Mouse (Mus musculus): ENCODE data around the gene Sf1.

The Sf1 gene

DNA sequence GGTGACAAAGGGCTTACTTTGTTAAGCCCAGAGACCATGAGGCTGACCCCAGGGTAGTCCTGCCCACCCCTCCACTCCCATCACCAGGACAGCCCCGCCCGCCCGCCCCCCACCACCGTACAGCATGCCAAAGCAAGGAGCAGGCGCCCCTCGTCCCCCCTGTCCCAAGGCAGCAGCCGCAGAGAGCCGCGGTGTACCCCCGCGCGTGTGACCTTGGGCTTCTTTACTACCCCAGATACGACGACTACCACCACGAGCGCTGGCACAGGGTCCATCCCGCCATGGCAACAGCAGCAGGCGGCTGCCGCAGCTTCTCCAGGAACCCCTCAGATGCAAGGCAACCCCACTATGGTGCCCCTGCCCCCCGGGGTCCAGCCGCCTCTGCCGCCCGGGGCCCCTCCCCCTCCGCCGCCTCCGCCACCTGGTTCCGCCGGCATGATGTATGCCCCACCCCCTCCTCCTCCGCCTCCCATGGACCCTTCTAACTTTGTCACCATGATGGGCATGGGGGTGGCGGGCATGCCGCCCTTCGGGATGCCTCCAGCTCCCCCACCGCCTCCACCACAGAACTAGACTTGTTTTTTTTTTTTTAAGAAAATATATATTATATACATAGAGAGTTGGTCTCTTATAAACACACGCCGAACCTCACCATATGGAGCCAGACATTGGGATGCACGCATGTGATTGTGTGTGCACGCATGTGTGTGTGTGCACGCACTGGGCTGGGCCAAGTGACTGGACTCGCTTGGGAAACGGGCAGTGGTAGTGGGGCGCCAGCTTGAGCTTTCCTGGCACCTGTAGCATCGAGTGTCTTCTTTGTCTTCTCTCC is 12.1 kb downstream of the Sf1 start:
- DNase-seq (ENCODE audit: low read depth, low spot score): no peak

- DNase-seq (ENCODE audit: low read depth, low spot score): peak; percentile 55
Observed at GRCm38 (mm10) chr19:6376255-6376564, 12.7 kb downstream of the Sf1 start.

DNA sequence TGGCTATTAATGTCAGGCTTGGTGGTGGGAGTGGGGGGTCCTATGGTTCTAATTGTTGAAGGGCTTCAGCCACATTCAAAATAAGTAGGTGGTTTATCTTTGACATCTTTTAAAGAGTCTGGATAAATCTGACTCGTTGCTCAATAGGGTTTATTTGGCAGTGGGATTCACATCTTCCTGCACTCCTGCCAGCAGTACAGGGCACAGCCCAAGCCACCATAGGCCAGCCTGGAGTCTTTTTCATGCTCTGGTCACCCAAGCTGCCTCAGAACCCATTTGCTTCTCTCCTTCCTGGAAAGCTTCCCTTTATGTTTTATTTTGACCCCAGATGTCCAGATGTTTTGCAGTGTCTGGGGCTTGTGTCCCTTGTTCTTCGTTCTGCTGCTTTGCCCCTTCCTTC is 13.2 kb downstream of the Sf1 start:
- DNase-seq (ENCODE audit: low read depth, low spot score): no peak

GRCm38 (mm10) chr19:6377327-6378040 is 14.0 kb downstream of the Sf1 start:
- no peak for DNase-seq (ENCODE audit: low read depth, low spot score)

DNA sequence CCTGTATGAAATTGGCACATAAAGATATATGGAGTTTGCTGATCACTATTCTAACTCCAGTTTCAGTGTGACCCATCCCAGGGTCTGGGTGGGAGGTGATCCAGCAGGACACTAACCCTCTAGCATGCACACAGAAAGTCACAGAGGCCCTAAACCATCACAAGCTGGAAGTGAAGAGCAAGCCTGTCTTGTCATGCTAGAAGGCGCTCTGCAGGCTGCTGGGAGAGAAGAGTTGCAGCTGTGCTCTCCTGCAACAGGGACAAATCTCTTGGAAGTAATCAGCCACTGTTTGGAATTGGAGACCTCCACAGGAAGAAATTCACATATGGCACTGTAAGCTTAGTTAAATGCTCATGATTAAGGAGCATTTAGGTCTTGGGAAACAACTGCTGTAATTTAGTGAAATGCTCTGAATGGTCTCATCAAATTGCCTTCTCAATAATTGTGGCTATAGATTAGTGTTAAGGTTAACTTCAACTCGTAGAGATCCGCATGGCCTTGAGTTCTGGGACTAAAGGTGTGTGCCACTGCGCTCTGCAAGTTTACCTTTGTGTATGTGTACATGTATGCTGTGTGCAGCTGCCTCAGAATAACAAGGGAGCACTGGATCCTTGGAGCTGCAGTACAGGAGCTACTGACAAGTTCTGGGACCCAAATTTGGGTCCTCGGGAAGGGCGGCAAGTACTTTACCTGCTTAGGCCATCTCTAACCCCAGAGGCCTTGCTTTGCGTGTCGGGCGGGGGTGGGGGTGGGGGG is 17.1 kb downstream of the Sf1 start:
- no peak for DNase-seq (ENCODE audit: low read depth, low spot score)

DNA sequence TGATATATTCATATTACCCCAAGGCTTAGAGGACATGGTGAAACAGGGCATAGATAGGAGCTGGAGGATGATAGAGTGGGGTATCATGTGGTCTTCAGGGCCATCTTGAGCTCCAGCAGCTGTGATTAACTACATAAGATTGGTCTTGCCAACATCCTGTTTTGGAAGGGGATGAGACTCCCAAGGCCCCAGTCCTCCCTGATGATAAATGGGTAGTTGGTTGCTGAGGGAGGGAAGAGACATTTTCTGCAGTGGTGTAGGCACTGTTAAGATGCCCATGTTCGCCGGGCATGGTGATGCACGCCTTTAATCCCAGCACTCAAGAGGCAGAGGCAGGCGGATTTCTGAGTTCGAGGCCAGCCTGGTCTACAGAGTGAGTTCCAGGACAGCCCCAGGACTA is 17.7 kb downstream of the Sf1 start:
- no peak for DNase-seq (ENCODE audit: low read depth, low spot score)

GRCm38 (mm10) chr19:6382323-6382924 is 18.9 kb downstream of the Sf1 start:
- no peak for DNase-seq (ENCODE audit: low read depth, low spot score)

DNA sequence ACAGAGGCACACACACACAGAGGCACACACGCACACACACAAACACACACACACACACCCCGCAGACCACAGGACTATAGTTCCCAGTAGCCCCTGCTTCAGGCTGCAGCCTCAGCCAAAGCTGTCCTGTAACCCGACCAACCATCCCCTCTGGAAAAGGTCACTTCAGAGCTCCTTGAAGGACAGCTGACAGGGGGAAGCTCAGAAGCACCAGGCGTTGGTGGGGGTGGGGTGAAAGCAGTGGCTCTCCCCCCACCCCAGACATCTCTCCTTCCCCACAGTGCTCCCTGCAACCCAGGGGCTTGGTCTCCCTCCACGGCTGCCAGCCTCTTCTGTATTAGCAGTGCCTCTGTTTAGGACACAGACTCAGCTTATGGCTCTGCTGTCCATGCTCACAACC is 20.0 kb downstream of the Sf1 start:
- no peak for DNase-seq (ENCODE audit: low read depth, low spot score)

- DNase-seq (ENCODE audit: low read depth, low spot score): no peak
Observed at GRCm38 (mm10) chr19:6384128-6384527, 20.6 kb downstream of the Sf1 start, which contains the start of gene Pygm. TSS of gene Pygm (plus strand) at chr19:6384399.

- DNase-seq (ENCODE audit: low read depth, low spot score): no peak
Observed at GRCm38 (mm10) chr19:6384954-6385353, 21.5 kb downstream of the Sf1 start.

GRCm38 (mm10) chr19:6385419-6385818 is 21.9 kb downstream of the Sf1 start:
- no peak for DNase-seq (ENCODE audit: low read depth, low spot score)

DNA sequence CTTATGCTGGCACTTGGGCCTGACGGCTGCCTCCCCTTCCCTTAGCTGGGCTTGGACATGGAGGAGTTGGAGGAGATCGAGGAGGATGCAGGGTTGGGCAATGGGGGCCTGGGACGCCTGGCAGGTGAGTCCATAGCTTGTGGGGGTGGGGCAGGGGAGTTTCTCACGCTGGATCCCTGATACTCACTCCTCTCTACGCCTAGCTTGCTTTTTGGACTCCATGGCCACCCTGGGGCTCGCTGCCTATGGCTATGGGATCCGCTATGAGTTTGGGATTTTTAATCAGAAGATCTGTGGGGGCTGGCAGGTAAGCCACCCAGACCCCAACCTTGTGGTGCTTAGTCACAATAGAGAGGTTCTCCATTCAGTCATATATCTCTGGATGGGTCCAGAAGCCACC is 22.3 kb downstream of the Sf1 start:
- no peak for DNase-seq (ENCODE audit: low read depth, low spot score)

DNA sequence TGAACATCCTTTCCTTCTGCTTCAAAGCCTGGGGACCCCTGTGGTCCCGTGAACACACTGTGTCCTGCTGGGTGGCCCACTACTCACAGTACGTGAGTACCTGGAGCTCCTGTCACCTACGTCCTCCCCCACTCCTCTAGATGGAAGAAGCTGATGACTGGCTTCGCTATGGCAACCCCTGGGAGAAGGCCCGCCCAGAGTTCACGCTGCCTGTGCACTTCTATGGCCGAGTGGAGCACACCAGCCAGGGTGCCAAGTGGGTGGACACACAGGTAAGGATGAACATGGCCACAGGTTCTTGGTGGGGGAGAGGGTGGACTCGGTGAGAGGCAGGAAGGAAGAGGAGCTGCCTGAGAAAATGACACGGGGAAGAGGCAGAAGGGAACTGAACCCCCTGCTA is 22.7 kb downstream of the Sf1 start:
- no peak for DNase-seq (ENCODE audit: low read depth, low spot score)

DNA sequence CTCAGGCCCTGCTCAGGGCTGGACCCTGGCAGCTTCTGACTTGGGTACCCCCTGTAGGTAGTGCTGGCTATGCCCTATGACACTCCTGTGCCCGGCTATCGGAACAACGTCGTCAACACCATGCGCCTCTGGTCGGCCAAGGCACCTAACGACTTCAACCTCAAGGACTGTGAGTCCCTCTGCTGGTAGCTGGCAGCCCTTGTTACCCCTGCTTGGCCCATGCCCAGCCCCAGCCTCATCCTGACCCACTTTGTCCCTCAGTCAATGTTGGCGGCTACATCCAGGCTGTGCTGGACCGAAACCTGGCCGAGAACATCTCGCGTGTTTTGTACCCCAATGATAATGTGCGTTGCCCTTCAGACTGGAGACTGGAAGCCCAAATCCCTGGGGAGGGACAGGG is 24.5 kb downstream of the Sf1 start:
- no peak for DNase-seq (ENCODE audit: low read depth, low spot score)

- peak; percentile 85 for DNase-seq (ENCODE audit: low read depth, low spot score)
Observed at GRCm38 (mm10) chr19:6389803-6390202, 26.3 kb downstream of the Sf1 start.

GRCm38 (mm10) chr19:6390251-6390650 is 26.8 kb downstream of the Sf1 start:
- DNase-seq (ENCODE audit: low read depth, low spot score): peak; percentile 47

- DNase-seq (ENCODE audit: low read depth, low spot score): peak; percentile 73
Observed at GRCm38 (mm10) chr19:6392743-6393393, 29.4 kb downstream of the Sf1 start.

DNA sequence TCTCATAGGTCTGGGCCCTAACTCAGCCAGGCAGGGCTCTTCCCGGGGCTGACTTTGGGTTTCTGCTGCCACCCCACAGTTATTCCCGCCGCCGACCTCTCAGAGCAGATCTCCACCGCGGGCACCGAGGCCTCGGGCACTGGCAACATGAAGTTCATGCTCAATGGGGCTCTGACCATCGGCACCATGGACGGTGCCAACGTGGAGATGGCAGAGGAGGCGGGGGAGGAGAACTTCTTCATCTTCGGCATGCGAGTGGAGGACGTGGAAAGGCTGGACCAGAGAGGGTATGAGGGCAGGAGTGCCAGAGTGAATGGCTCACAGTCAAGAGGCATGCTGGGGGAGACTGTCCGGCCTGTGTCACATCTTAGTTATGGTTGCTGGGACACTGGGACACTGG is 30.1 kb downstream of the Sf1 start:
- no peak for DNase-seq (ENCODE audit: low read depth, low spot score)

- no peak for DNase-seq (ENCODE audit: low read depth, low spot score)
Observed at GRCm38 (mm10) chr19:6396237-6396636, 32.7 kb downstream of the Sf1 start.

- no peak for DNase-seq (ENCODE audit: low read depth, low spot score)
Observed at GRCm38 (mm10) chr19:6397582-6398249, 34.2 kb downstream of the Sf1 start.
